ENCODE assay signal across 18 mouse cellular contexts in the genomic region with DNA sequence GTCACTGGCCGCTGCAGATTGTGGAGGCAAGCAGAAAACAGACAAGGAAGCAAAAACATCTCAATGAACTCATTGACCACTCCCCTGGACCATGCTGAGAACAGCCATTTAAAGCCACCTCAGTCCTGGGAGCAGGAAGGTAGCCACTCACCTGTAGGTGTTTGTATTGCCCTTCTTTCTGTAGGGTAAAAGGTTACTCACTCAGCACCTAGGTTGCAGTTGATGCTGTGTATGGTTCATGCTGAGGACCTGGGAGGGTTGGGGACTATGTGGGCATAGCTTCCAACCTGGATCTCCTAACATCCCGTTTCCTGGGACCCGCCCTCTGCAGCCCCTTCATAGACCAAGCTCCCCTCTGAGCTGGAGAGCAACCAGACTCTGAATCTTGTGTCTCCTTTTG. TPM values are rescaled to one million over a fixed set of nuclear protein-coding genes. Genes with fewer than 3 reads are reported as not detected.
DNase-seq lines count a peak whose midpoint lies in the region; ATAC-seq and TF ChIP-seq lines count a peak whose summit lies in the region.
"Had no signal": no experiment of that assay in that cellular context is flagged by ENCODE, and none has a peak within 500 bp of the region (broad histone marks: within the 10 kb centered on the region; RNA-seq: fewer than 3 reads in every experiment).

No protein-coding gene starts in this region.

- no peak overlapping the region for H3K9ac ChIP-seq in kidney, embryonic 14.5 days (ENCODE audit: low read depth, low read length)
- H3K9ac ChIP-seq in stomach, postnatal 0 days (ENCODE audit: low read length), result no peak overlapping the region
- no peak overlapping the region for H3K9ac ChIP-seq in hindbrain, embryonic 13.5 days
- H3K9ac ChIP-seq: embryonic facial prominence, embryonic 13.5 days; embryonic facial prominence, embryonic 15.5 days; forebrain, embryonic 13.5 days; forebrain, embryonic 15.5 days; forebrain, postnatal 0 days had no signal

- peaks cover 11% of the 10 kb centered on the region; the same call in 1 of the 2 replicates for H3K4me1 ChIP-seq in kidney, embryonic 14.5 days (ENCODE audit: control insufficient read depth, insufficient read depth, low read length)
- no peaks in the 10 kb centered on the region for H3K4me1 ChIP-seq in stomach, postnatal 0 days (replicated peaks; ENCODE audit: control insufficient read depth, insufficient read depth)
- H3K4me1 ChIP-seq in hindbrain, embryonic 13.5 days (replicated peaks), result peaks cover 5% of the 10 kb centered on the region
- H3K4me1 ChIP-seq: forebrain, embryonic 15.5 days had no signal

- no peak overlapping the region for H3K27ac ChIP-seq in kidney, embryonic 14.5 days (ENCODE audit: low read depth, low read length)
- H3K27ac ChIP-seq in stomach, postnatal 0 days (replicated peaks), result no peak overlapping the region
- H3K27ac ChIP-seq in hindbrain, embryonic 13.5 days, result no peak overlapping the region
- H3K27ac ChIP-seq: embryonic facial prominence, embryonic 13.5 days; embryonic facial prominence, embryonic 15.5 days; forebrain, embryonic 13.5 days; forebrain, embryonic 15.5 days had no signal

- no peak for TF ChIP-seq EP300 in stomach, postnatal 0 days (optimal IDR thresholded peaks at IDR 0.05)

- TF ChIP-seq CTCF in stomach, postnatal 0 days (IDR thresholded peaks at IDR 0.05; ENCODE audit: low read depth), result no peak

- DNase-seq in kidney, postnatal 25 days, result no peak
- peak; percentile 36 for DNase-seq in 3T3-L1 (ENCODE audit: low read depth, low spot score)
- no peak for DNase-seq in stomach, postnatal 0 days (ENCODE audit: low spot score)
- DNase-seq in cerebellum, postnatal 10 days, result no peak
- DNase-seq: cerebellum, adult 11 months; cerebellum, adult 18-20 months; cerebellum, adult 8-10 months; cerebellum, adult 9-11 months; cerebellum, postnatal 36 days; embryo, embryonic 11 days; forebrain, postnatal 0 days had no signal

- H3K4me3 ChIP-seq in kidney, embryonic 14.5 days (ENCODE audit: low read length), result no peak overlapping the region
- no peak overlapping the region for H3K4me3 ChIP-seq in myocyte
- H3K4me3 ChIP-seq in stomach, postnatal 0 days (ENCODE audit: low read depth, low read length), result no peak overlapping the region
- H3K4me3 ChIP-seq in hindbrain, embryonic 13.5 days, result no peak overlapping the region
- H3K4me3 ChIP-seq: embryonic facial prominence, embryonic 13.5 days; embryonic facial prominence, embryonic 15.5 days; forebrain, embryonic 13.5 days; forebrain, embryonic 15.5 days had no signal

- no peak overlapping the region for H3ac ChIP-seq in myocyte (ENCODE audit: control insufficient read depth, insufficient read length)

- no peaks in the 10 kb centered on the region; the same call in 1 of the 2 replicates for H3K27me3 ChIP-seq in kidney, embryonic 14.5 days (ENCODE audit: control insufficient read depth, insufficient read depth, low read length)
- no peaks in the 10 kb centered on the region for H3K27me3 ChIP-seq in myocyte (ENCODE audit: control insufficient read depth, insufficient read depth, insufficient read length)
- H3K27me3 ChIP-seq in stomach, postnatal 0 days (ENCODE audit: control insufficient read depth, insufficient read depth, low read length), result no peaks in the 10 kb centered on the region
- no peaks in the 10 kb centered on the region for H3K27me3 ChIP-seq in hindbrain, embryonic 13.5 days
- H3K27me3 ChIP-seq: embryonic facial prominence, embryonic 13.5 days; embryonic facial prominence, embryonic 15.5 days; forebrain, embryonic 13.5 days; forebrain, embryonic 15.5 days had no signal

- 46% methylated on average over 3 of the region's 3 CpGs for WGBS in kidney, embryonic 14.5 days
- whole genome bisulfite sequencing in stomach, postnatal 0 days, result 71% methylated on average over 3 of the region's 3 CpGs
- 82% methylated on average over 3 of the region's 3 CpGs for WGBS in hindbrain, embryonic 13.5 days

- no peaks in the 10 kb centered on the region for H3K36me3 ChIP-seq in kidney, embryonic 14.5 days (ENCODE audit: control insufficient read depth, insufficient read depth, low read length)
- no peaks in the 10 kb centered on the region for H3K36me3 ChIP-seq in myocyte (ENCODE audit: control insufficient read depth, insufficient read depth)
- no peaks in the 10 kb centered on the region for H3K36me3 ChIP-seq in stomach, postnatal 0 days (ENCODE audit: control insufficient read depth, insufficient read depth, low read length)
- H3K36me3 ChIP-seq in hindbrain, embryonic 13.5 days, result no peaks in the 10 kb centered on the region
- H3K36me3 ChIP-seq: embryonic facial prominence, embryonic 15.5 days; forebrain, embryonic 15.5 days had no signal

- no peak for TF ChIP-seq POLR2A in myocyte (IDR thresholded peaks at IDR 0.05; ENCODE audit: insufficient read length, low read depth)

- H3K9me3 ChIP-seq in kidney, embryonic 14.5 days (ENCODE audit: control insufficient read depth, low read length), result no peaks in the 10 kb centered on the region
- no peaks in the 10 kb centered on the region for H3K9me3 ChIP-seq in stomach, postnatal 0 days (ENCODE audit: control insufficient read depth, low read length)
- no peaks in the 10 kb centered on the region for H3K9me3 ChIP-seq in hindbrain, embryonic 13.5 days
- H3K9me3 ChIP-seq: embryonic facial prominence, embryonic 13.5 days; embryonic facial prominence, embryonic 15.5 days; forebrain, embryonic 13.5 days; forebrain, embryonic 15.5 days had no signal

- peak; percentile 40; the same call in 1 of the 2 replicates for ATAC-seq in kidney, embryonic 14.5 days (ENCODE audit: low FRiP score, low TSS enrichment)
- ATAC-seq in stomach, postnatal 0 days (ENCODE audit: low FRiP score, low TSS enrichment), result peak; percentile 51
- ATAC-seq in hindbrain, embryonic 13.5 days (ENCODE audit: low FRiP score), result no peak
- ATAC-seq: forebrain, embryonic 13.5 days; forebrain, embryonic 15.5 days; forebrain, postnatal 0 days had no signal

- no peak overlapping the region for H3K4me2 ChIP-seq in kidney, embryonic 14.5 days (replicated peaks; ENCODE audit: low read depth, low read length)
- H3K4me2 ChIP-seq in myocyte (ENCODE audit: low read depth), result peak overlapping the region; percentile 68
- H3K4me2 ChIP-seq in stomach, postnatal 0 days (replicated peaks; ENCODE audit: low read depth), result no peak overlapping the region
- H3K4me2 ChIP-seq in hindbrain, embryonic 13.5 days, result no peak overlapping the region
- H3K4me2 ChIP-seq: embryonic facial prominence, embryonic 13.5 days; forebrain, embryonic 13.5 days; forebrain, embryonic 15.5 days had no signal

- H3K79me2 ChIP-seq in myocyte (ENCODE audit: control insufficient read depth, insufficient read depth), result peaks cover 17% of the 10 kb centered on the region

TF ChIP-seq in myocyte, 11 proteins besides CTCF, POLR2A, EP300 and RAD21:
- TF ChIP-seq MYOG (IDR thresholded peaks at IDR 0.05; ENCODE audit: control insufficient read depth in 1 of 3, insufficient read depth in 1 of 3, insufficient read length in 2 of 3, low read depth in 2 of 3) (no peak), REST (IDR thresholded peaks at IDR 0.05; ENCODE audit: insufficient read depth, insufficient read length) (no peak), CEBPB (IDR thresholded peaks at IDR 0.05; ENCODE audit: insufficient read depth, poor library complexity, severe bottlenecking) (no peak), TCF12 (IDR thresholded peaks at IDR 0.05; ENCODE audit: insufficient read depth, poor library complexity, severe bottlenecking) (no peak), MYOD1 (IDR thresholded peaks at IDR 0.05; ENCODE audit: control insufficient read depth in 1 of 3, insufficient read length in 2 of 3, low read depth in 2 of 3) (no peak), TCF3 (IDR thresholded peaks at IDR 0.05; ENCODE audit: insufficient read length, low read depth) (no peak), E2F4 (IDR thresholded peaks at IDR 0.05; ENCODE audit: insufficient read depth) (no peak), MAX (IDR thresholded peaks at IDR 0.05; ENCODE audit: low read depth) (no peak)

RNA-seq across cellular contexts. Expression of a gene that starts 14.8 kb away (rescaled TPM):
- polyA plus RNA-seq in kidney, embryonic 14.5 days (2014; fragmentation: Nextera tagmentation; extraction: Ambion mirVana), result 8.0 and 10.2 TPM in 2 replicates
- 16.6 TPM for polyA plus RNA-seq in myocyte (2012; fragmentation: generic; extraction: Trizol)
- 3.7 and 4.2 TPM in 2 replicates for polyA plus RNA-seq in stomach, postnatal 0 days (2015; fragmentation: Nextera tagmentation; extraction: Ambion mirVana)
- 0.87 and 1.3 TPM in 2 replicates for polyA plus RNA-seq in hindbrain, embryonic 13.5 days (2015; fragmentation: Nextera tagmentation; extraction: Ambion mirVana)
